Mouse (Mus musculus) CH12.LX (cell line): ENCODE measurements around the gene Tgfbr3.

ENCODE experiments used
- CTCF ChIP-seq, 2 experiments: IDR thresholded peaks in 1 of 2; conservative IDR thresholded peaks in 1 of 2; 2 replicates each; pipeline ENCODE4 v1.5.1; 2011 to 2012; ENCODE audit warnings: low read depth in 2 of 2, low read length in 2 of 2, improper control_type of control experiment in 1 of 2, inconsistent platforms in 1 of 2, mild to moderate bottlenecking in 1 of 2, moderate library complexity in 1 of 2
- E2F4 ChIP-seq: IDR thresholded peaks from 2 replicates; pipeline ENCODE4 v1.6.1; 2011; ENCODE audit warnings: low read depth, low read length, improper control_type of control experiment; ENCODE audit not compliant: insufficient replicate concordance
- EP300 ChIP-seq: IDR thresholded peaks from 2 replicates; pipeline ENCODE4 v1.6.1; 2011; ENCODE audit warnings: low read length, improper control_type of control experiment
- MYC ChIP-seq: IDR thresholded peaks from 2 replicates; pipeline ENCODE4 v1.6.1; 2011; ENCODE audit warnings: low read depth, mild to moderate bottlenecking, improper control_type of control experiment, low read length
- POLR2A ChIP-seq: IDR thresholded peaks from 2 replicates; pipeline ENCODE4 v1.6.1; 2011; ENCODE audit warnings: low read depth, mild to moderate bottlenecking, improper control_type of control experiment, low read length

- no peak for TF ChIP-seq CTCF (conservative IDR thresholded peaks at IDR 0.05 in 1 of 2, IDR thresholded peaks at IDR 0.05 in 1 of 2; ENCODE audit: low read depth in 2 of 2, low read length in 2 of 2)
- TF ChIP-seq POLR2A, result no peak
- no peak for TF ChIP-seq E2F4
- no peak for TF ChIP-seq EP300
- no peak for TF ChIP-seq MYC
Observed at GRCm38 (mm10) chr5:107298854-107299253, 9.4 kb upstream of the Tgfbr3 start.
